Mouse (Mus musculus) stomach, embryonic 15.5 days (tissue): Measurements from ENCODE around the gene Dhx40. TPM values are rescaled to one million over a fixed set of nuclear protein-coding genes. Genes with fewer than 3 reads are reported as not detected.
"Not testable (repeated sequence)": the region's sequence is repeated elsewhere in the genome, so short reads cannot be mapped to it uniquely, and the experiment has no call there.

Experiments
- ATAC-seq: fragments of 200-750 bp; cut with Nextera tagmentation; 2 replicates; pipeline ENCODE4 v1.8.0; 2017; ENCODE audit warnings: low read depth, moderate number of reproducible peaks, moderate TSS enrichment; ENCODE audit not compliant: insufficient read depth, low FRiP score
- H3K27ac ChIP-seq: fragments of 300-500 bp; sonication (generic); 2 replicates; pipeline ENCODE4 v1.5.1; 2015; ENCODE audit warnings: mild to moderate bottlenecking, inconsistent platforms
- H3K27me3 ChIP-seq: fragments of 300-500 bp; sonication (generic); replicated peaks from 2 replicates; pipeline ENCODE4 v1.6.1; 2015; ENCODE audit warnings: inconsistent platforms
- H3K36me3 ChIP-seq: fragments of 300-500 bp; sonication (generic); 2 replicates; pipeline ENCODE4 v1.6.1; 2015; ENCODE audit warnings: inconsistent platforms
- H3K4me1 ChIP-seq: fragments of 300-500 bp; sonication (generic); 2 replicates; pipeline ENCODE4 v1.6.1; 2015; ENCODE audit warnings: inconsistent platforms
- H3K4me2 ChIP-seq: fragments of 300-500 bp; sonication (generic); 2 replicates; pipeline ENCODE4 v1.6.1; 2015; ENCODE audit warnings: mild to moderate bottlenecking, inconsistent platforms
- H3K4me3 ChIP-seq: fragments of 300-500 bp; sonication (generic); replicated peaks from 2 replicates; pipeline ENCODE4 v1.5.1; 2015; ENCODE audit warnings: inconsistent platforms
- H3K9ac ChIP-seq: fragments of 300-500 bp; sonication (generic); 2 replicates; pipeline ENCODE4 v1.6.1; 2015; ENCODE audit warnings: inconsistent platforms
- H3K9me3 ChIP-seq: fragments of 300-500 bp; sonication (generic); 2 replicates; pipeline ENCODE4 v1.6.1; 2016; ENCODE audit warnings: inconsistent platforms
- WGBS: fragments of 180-500 bp; shearing (Covaris S2); methylation state at CpG from one replicate; pipeline ENCODE4 v1.1.7; 2015; 5-methylcytosine and 5-hydroxymethylcytosine counted together
- polyA plus RNA-seq: library from polyadenylated mRNA; unstranded; fragments of >200 nt; fragmentation: Nextera tagmentation; extraction: Ambion mirVana; gene quantifications from 2 replicates; pipeline ENCODE4 v1.2.1, GENCODE M21; 2015

The Dhx40 gene
- polyA plus RNA-seq, 1 experiment from 2014 or later, result 17.6 TPM

- WGBS, result 7% methylated on average over 2 of the region's 11 CpGs
- H3K4me1 ChIP-seq, H3K36me3 ChIP-seq, H3K4me2 ChIP-seq, H3K27me3 ChIP-seq, H3K27ac ChIP-seq, H3K9me3 ChIP-seq, H3K9ac ChIP-seq, H3K4me3 ChIP-seq, ATAC-seq: not testable (repeated sequence)
Observed at GRCm38 (mm10) chr11:86814481-86814880, 6.9 kb upstream of the Dhx40 start.

- H3K4me2 ChIP-seq, H3K27ac ChIP-seq, H3K36me3 ChIP-seq, H3K27me3 ChIP-seq, ATAC-seq, H3K4me1 ChIP-seq, H3K9me3 ChIP-seq, H3K4me3 ChIP-seq, H3K9ac ChIP-seq: not testable (repeated sequence)
- 46% methylated on average over 5 of the region's 11 CpGs for WGBS
Observed at GRCm38 (mm10) chr11:86813256-86813655, 5.7 kb upstream of the Dhx40 start.

- H3K4me2 ChIP-seq, result no peak overlapping the region
- no peak overlapping the region for H3K27ac ChIP-seq
- H3K9me3 ChIP-seq, result no peaks in the 10 kb centered on the region
- no peaks in the 10 kb centered on the region for H3K36me3 ChIP-seq
- no peak for ATAC-seq
- no peak overlapping the region for H3K4me3 ChIP-seq
- 82% methylated on average over 1 of the region's 1 CpGs for WGBS
- no peaks in the 10 kb centered on the region for H3K27me3 ChIP-seq
- peaks cover 5% of the 10 kb centered on the region; the same call in 1 of the 2 replicates for H3K4me1 ChIP-seq
- H3K9ac ChIP-seq, result no peak overlapping the region
Observed at GRCm38 (mm10) chr11:86811326-86811630, 3.7 kb upstream of the Dhx40 start.

GRCm38 (mm10) chr11:86810572-86811325 lies 3.2 kb upstream of the Dhx40 start:
- Histone ChIP-seq H3K4me3 (no peak overlapping the region), H3K36me3 (no peaks in the 10 kb centered on the region), H3K4me1 (peaks cover 5% of the 10 kb centered on the region; the same call in 1 of the 2 replicates), H3K4me2 (no peak overlapping the region), H3K27ac (no peak overlapping the region), H3K27me3 (no peaks in the 10 kb centered on the region), H3K9me3 (no peaks in the 10 kb centered on the region), H3K9ac (no peak overlapping the region)
- WGBS, result 83% methylated on average over 2 of the region's 2 CpGs
- no peak for ATAC-seq

- peaks cover 5% of the 10 kb centered on the region; the same call in 1 of the 2 replicates for H3K4me1 ChIP-seq
- H3K9me3 ChIP-seq, result no peaks in the 10 kb centered on the region
- no peak overlapping the region for H3K4me2 ChIP-seq
- no peak overlapping the region for H3K4me3 ChIP-seq
- no peaks in the 10 kb centered on the region for H3K27me3 ChIP-seq
- H3K27ac ChIP-seq, result no peak overlapping the region
- H3K9ac ChIP-seq, result no peak overlapping the region
- WGBS, result 68% methylated on average over 4 of the region's 4 CpGs
- ATAC-seq, result no peak
- H3K36me3 ChIP-seq, result no peaks in the 10 kb centered on the region
Observed at GRCm38 (mm10) chr11:86809828-86810227, 2.3 kb upstream of the Dhx40 start.

GRCm38 (mm10) chr11:86807001-86807477 lies 507 bp downstream of the Dhx40 start:
- whole genome bisulfite sequencing, result under 1% methylated on average over 25 of the region's 25 CpGs
- peak; percentile 67 for ATAC-seq
- H3K4me1 ChIP-seq, result peaks cover 5% of the 10 kb centered on the region; the same call in 1 of the 2 replicates
- peak overlapping the region; percentile 75; the same call in 1 of the 2 replicates for H3K27ac ChIP-seq
- H3K4me2 ChIP-seq, result peak overlapping the region; percentile 89
- peak overlapping the region; percentile 98 for H3K4me3 ChIP-seq
- H3K27me3 ChIP-seq, result no peaks in the 10 kb centered on the region
- peaks cover 10% of the 10 kb centered on the region; the same call in 1 of the 2 replicates for H3K36me3 ChIP-seq
- H3K9ac ChIP-seq, result peak overlapping the region; percentile 71
- H3K9me3 ChIP-seq, result no peaks in the 10 kb centered on the region

- no peaks in the 10 kb centered on the region for H3K4me1 ChIP-seq
- no peak overlapping the region for H3K27ac ChIP-seq
- no peak overlapping the region for H3K4me2 ChIP-seq
- no peaks in the 10 kb centered on the region for H3K9me3 ChIP-seq
- no peak for ATAC-seq
- no peak overlapping the region for H3K4me3 ChIP-seq
- H3K9ac ChIP-seq, result no peak overlapping the region
- 90% methylated on average over 1 of the region's 1 CpGs for WGBS
- peaks cover 3% of the 10 kb centered on the region; the same call in 1 of the 2 replicates for H3K36me3 ChIP-seq
- H3K27me3 ChIP-seq, result no peaks in the 10 kb centered on the region
Observed at GRCm38 (mm10) chr11:86794161-86794560, 13.4 kb downstream of the Dhx40 start.

GRCm38 (mm10) chr11:86787436-86787835 lies 20.1 kb downstream of the Dhx40 start:
- not testable (repeated sequence) for H3K27me3 ChIP-seq, H3K27ac ChIP-seq, H3K9me3 ChIP-seq, H3K9ac ChIP-seq, H3K4me3 ChIP-seq, H3K4me1 ChIP-seq, H3K4me2 ChIP-seq, ATAC-seq
- 93% methylated on average over 5 of the region's 5 CpGs for WGBS
- peaks cover 18% of the 10 kb centered on the region for H3K36me3 ChIP-seq

- Histone ChIP-seq H3K9ac (no peak overlapping the region), H3K4me3 (no peak overlapping the region), H3K4me2 (no peak overlapping the region), H3K9me3 (no peaks in the 10 kb centered on the region), H3K27me3 (no peaks in the 10 kb centered on the region), H3K36me3 (peaks cover 18% of the 10 kb centered on the region), H3K4me1 (no peaks in the 10 kb centered on the region), H3K27ac (no peak overlapping the region)
- WGBS, result 95% methylated on average over 2 of the region's 2 CpGs
- ATAC-seq, result no peak
Observed at GRCm38 (mm10) chr11:86785767-86786166, 21.8 kb downstream of the Dhx40 start.

GRCm38 (mm10) chr11:86769884-86770283 lies 37.7 kb downstream of the Dhx40 start:
- Histone ChIP-seq H3K27me3 (no peaks in the 10 kb centered on the region), H3K9me3 (no peaks in the 10 kb centered on the region), H3K27ac (no peak overlapping the region), H3K4me1 (no peaks in the 10 kb centered on the region), H3K36me3 (0 out of 2 replicates have a peak, but pooled peaks cover 5% of the 10 kb centered on the region), H3K4me3 (no peak overlapping the region), H3K4me2 (no peak overlapping the region), H3K9ac (no peak overlapping the region)
- WGBS, result 84% methylated on average over 4 of the region's 4 CpGs
- ATAC-seq, result no peak

- no peaks in the 10 kb centered on the region for H3K4me1 ChIP-seq
- no peak overlapping the region for H3K9ac ChIP-seq
- H3K4me2 ChIP-seq, result no peak overlapping the region
- no peak for ATAC-seq
- 87% methylated on average over 2 of the region's 2 CpGs for WGBS
- H3K27me3 ChIP-seq, result no peaks in the 10 kb centered on the region
- no peak overlapping the region for H3K27ac ChIP-seq
- no peaks in the 10 kb centered on the region for H3K36me3 ChIP-seq
- H3K9me3 ChIP-seq, result no peaks in the 10 kb centered on the region
- H3K4me3 ChIP-seq, result no peak overlapping the region
Observed at GRCm38 (mm10) chr11:86764501-86764900, 43.0 kb downstream of the Dhx40 start.

GRCm38 (mm10) chr11:86763127-86763526 lies 44.4 kb downstream of the Dhx40 start:
- not testable (repeated sequence) for H3K4me3 ChIP-seq, H3K27me3 ChIP-seq, H3K4me1 ChIP-seq, H3K36me3 ChIP-seq, H3K9me3 ChIP-seq, ATAC-seq, H3K27ac ChIP-seq, H3K9ac ChIP-seq, H3K4me2 ChIP-seq
- 93% methylated on average over 11 of the region's 11 CpGs for WGBS
